Comparison of ENCODE assay signal across 28 mouse cellular contexts in the genomic region with DNA sequence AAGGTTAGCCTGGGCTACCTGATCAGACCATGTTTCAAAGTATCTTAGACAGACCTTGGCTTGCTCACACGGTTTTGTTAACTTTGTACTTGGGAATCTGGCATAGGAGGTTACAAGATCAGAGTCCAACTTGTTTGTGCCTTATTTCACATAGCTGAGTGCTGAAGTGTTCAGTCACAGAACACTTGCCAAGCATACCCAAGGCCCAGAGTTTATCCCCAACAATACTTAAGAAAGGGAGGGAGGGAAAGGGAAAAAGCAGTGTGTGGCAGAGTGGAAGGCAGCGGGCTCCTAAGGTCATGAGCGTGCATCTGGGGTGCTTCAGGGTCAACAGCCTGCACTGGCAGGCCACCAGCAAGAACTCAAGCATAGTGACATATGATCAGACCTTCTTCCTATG. TPM values are rescaled to one million over a fixed set of nuclear protein-coding genes. Genes with fewer than 3 reads are reported as not detected.
DNase-seq lines count a peak whose midpoint lies in the region; ATAC-seq lines count a peak whose summit lies in the region.
"Had no signal": no experiment of that assay in that cellular context is flagged by ENCODE, and none has a peak within 500 bp of the region (broad histone marks: within the 10 kb centered on the region; RNA-seq: fewer than 3 reads in every experiment).

No protein-coding gene starts in this region.

- no peak overlapping the region for H3K4me3 ChIP-seq in kidney, embryonic 14.5 days (ENCODE audit: low read length)
- no peak overlapping the region for H3K4me3 ChIP-seq in forebrain, embryonic 15.5 days
- H3K4me3 ChIP-seq: embryonic facial prominence, embryonic 10.5 days; embryonic facial prominence, embryonic 13.5 days; erythroblast, embryonic 14.5 days; forebrain, embryonic 12.5 days; heart, adult 2 months; heart, embryonic 10.5 days; heart, embryonic 13.5 days had no signal

- H3K9me3 ChIP-seq in kidney, embryonic 14.5 days (ENCODE audit: control insufficient read depth, low read length) = 0 out of 2 replicates have a peak, but pooled peaks cover 4% of the 10 kb centered on the region
- no peaks in the 10 kb centered on the region for H3K9me3 ChIP-seq in forebrain, embryonic 15.5 days
- H3K9me3 ChIP-seq: embryonic facial prominence, embryonic 13.5 days; heart, embryonic 10.5 days had no signal

- H3K27ac ChIP-seq in kidney, embryonic 14.5 days (ENCODE audit: low read depth, low read length) = no peak overlapping the region
- H3K27ac ChIP-seq in forebrain, embryonic 15.5 days (replicated peaks) = no peak overlapping the region
- H3K27ac ChIP-seq: embryonic facial prominence, embryonic 10.5 days; embryonic facial prominence, embryonic 13.5 days; forebrain, embryonic 12.5 days; heart, adult 2 months; heart, embryonic 10.5 days; heart, embryonic 13.5 days; hindbrain, embryonic 14.5 days had no signal

- H3K27me3 ChIP-seq in kidney, embryonic 14.5 days (ENCODE audit: control insufficient read depth, insufficient read depth, low read length) = peaks cover 14% of the 10 kb centered on the region
- H3K27me3 ChIP-seq in forebrain, embryonic 15.5 days = peaks cover 14% of the 10 kb centered on the region; the same call in 1 of the 2 replicates

- ATAC-seq in kidney, embryonic 14.5 days (ENCODE audit: low FRiP score, low TSS enrichment) = no peak
- ATAC-seq in forebrain, embryonic 15.5 days (replicated peaks) = no peak
- ATAC-seq: activated CD4-positive, CD25-positive, alpha-beta regulatory T cell, adult 4 months; forebrain, embryonic 16.5 days had no signal

- peak; percentile 79 for DNase-seq in kidney, adult 11 months
- DNase-seq in kidney, postnatal 4 days = no peak
- DNase-seq in kidney, adult 8-10 months = peak; percentile 64 to 79
- peak; percentile 37 for DNase-seq in kidney, postnatal 14 days
- DNase-seq: adrenal gland, adult 8-10 months; adrenal gland, postnatal 25 days; cerebellum, adult 11-12 months; cerebellum, adult 8-10 months; cerebellum, postnatal 36 days; embryo, embryonic 11 days; gastrocnemius, postnatal 10 days; gastrocnemius, postnatal 36 days; heart, adult 2 months; heart, postnatal 14 days; heart, postnatal 4 days had no signal

- H3K9ac ChIP-seq in kidney, embryonic 14.5 days (ENCODE audit: low read depth, low read length) = no peak overlapping the region
- no peak overlapping the region for H3K9ac ChIP-seq in forebrain, embryonic 15.5 days (replicated peaks)
- H3K9ac ChIP-seq: embryonic facial prominence, embryonic 13.5 days; forebrain, embryonic 12.5 days; heart, embryonic 13.5 days; hindbrain, embryonic 14.5 days had no signal

- H3K36me3 ChIP-seq in kidney, embryonic 14.5 days (ENCODE audit: control insufficient read depth, insufficient read depth, low read length) = no peaks in the 10 kb centered on the region
- no peaks in the 10 kb centered on the region for H3K36me3 ChIP-seq in forebrain, embryonic 15.5 days
- H3K36me3 ChIP-seq: embryonic facial prominence, embryonic 10.5 days; embryonic facial prominence, embryonic 13.5 days; forebrain, embryonic 12.5 days; heart, embryonic 10.5 days; heart, embryonic 13.5 days had no signal

- no peak overlapping the region for H3K4me2 ChIP-seq in kidney, embryonic 14.5 days (replicated peaks; ENCODE audit: low read depth, low read length)
- no peak overlapping the region for H3K4me2 ChIP-seq in forebrain, embryonic 15.5 days (replicated peaks)
- H3K4me2 ChIP-seq: embryonic facial prominence, embryonic 13.5 days; forebrain, embryonic 12.5 days; heart, embryonic 13.5 days; hindbrain, embryonic 14.5 days had no signal

- 70% methylated on average over 3 of the region's 3 CpGs for WGBS in kidney, embryonic 14.5 days
- whole genome bisulfite sequencing in forebrain, embryonic 15.5 days = 87% methylated on average over 3 of the region's 3 CpGs

- H3K4me1 ChIP-seq in kidney, embryonic 14.5 days (ENCODE audit: control insufficient read depth, insufficient read depth, low read length) = peaks cover 9% of the 10 kb centered on the region; the same call in 1 of the 2 replicates
- H3K4me1 ChIP-seq in forebrain, embryonic 15.5 days = peaks cover 10% of the 10 kb centered on the region

RNA-seq across cellular contexts. Expression of a gene that starts 48.7 kb away (rescaled TPM):
- polyA plus RNA-seq in kidney, embryonic 14.5 days (2014; fragmentation: Nextera tagmentation; extraction: Ambion mirVana) = 130 and 131 TPM in 2 replicates
- polyA plus RNA-seq in forebrain, embryonic 15.5 days (2015; fragmentation: Nextera tagmentation; extraction: Ambion mirVana) = 4.2 and 4.8 TPM in 2 replicates
- polyA plus RNA-seq: activated CD4-positive, CD25-positive, alpha-beta regulatory T cell, adult 4 months; cortical plate, adult 2 months; erythroblast, embryonic 14.5 days; heart, adult 2 months; heart, embryonic 13.5 days; heart, embryonic 16.5 days had no signal

Comparison
In these comparisons a context has a peak if more than half of its experiments do, and no peak if none do; other contexts are left out.
1. DNase-seq: peak in kidney, adult 11 months (single experiment), kidney, adult 8-10 months (2 of 2) and kidney, postnatal 14 days (single experiment); none in kidney, postnatal 4 days (0 of 2).
2. RNA of a gene that starts 48.7 kb away (polyA plus RNA-seq): 130 to 131 TPM in kidney, embryonic 14.5 days; 4.2 to 4.8 TPM in forebrain, embryonic 15.5 days; every median in the first group is over 10 times any median in the second.